Mouse (Mus musculus): ENCODE measurements at regions not wholly inside any gene's neighbourhood (a gene's known extent, or its start where the extent isn't known, plus 50 kb on each side); places are given as distances from the start of the nearest gene placed in this dataset.

GRCm38 (mm10) chr4:55927391-55927790, 395.1 kb upstream of the Klf4 start:
- H3K4me1 ChIP-seq (ENCODE audit: control insufficient read depth, insufficient read depth, insufficient read length, low read length) = no peaks in the 10 kb centered on the region
- no peak overlapping the region for H3K4me3 ChIP-seq (ENCODE audit: insufficient read depth, low read depth, low read length)
- H3K27ac ChIP-seq (replicated peaks; ENCODE audit: low read depth, low read length) = no peak overlapping the region

GRCm38 (mm10) chr4:55924974-55925373, 392.7 kb upstream of the Klf4 start:
- H3K4me1 ChIP-seq (ENCODE audit: control insufficient read depth, insufficient read depth, insufficient read length, low read length) = no peaks in the 10 kb centered on the region
- H3K4me3 ChIP-seq (ENCODE audit: insufficient read depth, low read depth, low read length) = no peak overlapping the region
- no peak overlapping the region for H3K27ac ChIP-seq (replicated peaks; ENCODE audit: low read depth, low read length)

GRCm38 (mm10) chr4:55921217-55921616, 389.0 kb upstream of the Klf4 start:
- H3K27ac ChIP-seq (replicated peaks; ENCODE audit: low read depth, low read length) = no peak overlapping the region
- H3K4me1 ChIP-seq (ENCODE audit: control insufficient read depth, insufficient read depth, insufficient read length, low read length) = no peaks in the 10 kb centered on the region
- no peak overlapping the region for H3K4me3 ChIP-seq (ENCODE audit: insufficient read depth, low read depth, low read length)

GRCm38 (mm10) chr4:55894116-55894885, 362.0 kb upstream of the Klf4 start:
- no peak overlapping the region for H3K27ac ChIP-seq (replicated peaks; ENCODE audit: low read depth, low read length)
- H3K4me3 ChIP-seq (ENCODE audit: insufficient read depth, low read depth, low read length) = no peak overlapping the region
- H3K4me1 ChIP-seq (ENCODE audit: control insufficient read depth, insufficient read depth, insufficient read length, low read length) = no peaks in the 10 kb centered on the region

GRCm38 (mm10) chr4:55891656-55892055, 359.4 kb upstream of the Klf4 start:
- Histone ChIP-seq H3K27ac (replicated peaks; ENCODE audit: low read depth, low read length) (no peak overlapping the region), H3K4me1 (ENCODE audit: control insufficient read depth, insufficient read depth, insufficient read length, low read length) (no peaks in the 10 kb centered on the region), H3K4me3 (ENCODE audit: insufficient read depth, low read depth, low read length) (no peak overlapping the region)

GRCm38 (mm10) chr4:55887581-55887980, 355.3 kb upstream of the Klf4 start:
- Histone ChIP-seq H3K4me3 (ENCODE audit: insufficient read depth, low read depth, low read length) (no peak overlapping the region), H3K4me1 (ENCODE audit: control insufficient read depth, insufficient read depth, insufficient read length, low read length) (no peaks in the 10 kb centered on the region), H3K27ac (replicated peaks; ENCODE audit: low read depth, low read length) (no peak overlapping the region)

- Histone ChIP-seq H3K27ac (replicated peaks; ENCODE audit: low read depth, low read length) (no peak overlapping the region), H3K4me3 (ENCODE audit: insufficient read depth, low read depth, low read length) (no peak overlapping the region), H3K4me1 (ENCODE audit: control insufficient read depth, insufficient read depth, insufficient read length, low read length) (no peaks in the 10 kb centered on the region)
These were observed 350.3 kb upstream of the Klf4 start for GRCm38 (mm10) chr4:55882541-55882940.

GRCm38 (mm10) chr4:55875304-55875703, 343.0 kb upstream of the Klf4 start:
- H3K4me1 ChIP-seq (ENCODE audit: control insufficient read depth, insufficient read depth, insufficient read length, low read length) = no peaks in the 10 kb centered on the region
- H3K27ac ChIP-seq (replicated peaks; ENCODE audit: low read depth, low read length) = no peak overlapping the region
- H3K4me3 ChIP-seq (ENCODE audit: insufficient read depth, low read depth, low read length) = no peak overlapping the region

- Histone ChIP-seq H3K4me1 (ENCODE audit: control insufficient read depth, insufficient read depth, insufficient read length, low read length) (no peaks in the 10 kb centered on the region), H3K27ac (replicated peaks; ENCODE audit: low read depth, low read length) (no peak overlapping the region), H3K4me3 (ENCODE audit: insufficient read depth, low read depth, low read length) (no peak overlapping the region)
These were observed 342.6 kb upstream of the Klf4 start for GRCm38 (mm10) chr4:55874875-55875274.

GRCm38 (mm10) chr4:55874276-55874675, 342.0 kb upstream of the Klf4 start:
- Histone ChIP-seq H3K27ac (replicated peaks; ENCODE audit: low read depth, low read length) (no peak overlapping the region), H3K4me3 (ENCODE audit: insufficient read depth, low read depth, low read length) (no peak overlapping the region), H3K4me1 (ENCODE audit: control insufficient read depth, insufficient read depth, insufficient read length, low read length) (no peaks in the 10 kb centered on the region)

- H3K4me3 ChIP-seq (ENCODE audit: insufficient read depth, low read depth, low read length) = no peak overlapping the region
These were observed 327.8 kb upstream of the Klf4 start for GRCm38 (mm10) chr4:55860055-55860454.

GRCm38 (mm10) chr4:55859211-55859761, 327.0 kb upstream of the Klf4 start:
- Histone ChIP-seq H3K4me1 (ENCODE audit: control insufficient read depth, insufficient read depth, insufficient read length, low read length) (no peaks in the 10 kb centered on the region), H3K4me3 (ENCODE audit: insufficient read depth, low read depth, low read length) (no peak overlapping the region), H3K27ac (replicated peaks; ENCODE audit: low read depth, low read length) (no peak overlapping the region)

More at GRCm38 (mm10) chr4:55860055-55860454, 327.8 kb upstream of the Klf4 start:
- Histone ChIP-seq H3K27ac (replicated peaks; ENCODE audit: low read depth, low read length) (no peak overlapping the region), H3K4me1 (ENCODE audit: control insufficient read depth, insufficient read depth, insufficient read length, low read length) (no peaks in the 10 kb centered on the region)

- Histone ChIP-seq H3K4me1 (ENCODE audit: control insufficient read depth, insufficient read depth, insufficient read length, low read length) (no peaks in the 10 kb centered on the region), H3K27ac (replicated peaks; ENCODE audit: low read depth, low read length) (no peak overlapping the region), H3K4me3 (ENCODE audit: insufficient read depth, low read depth, low read length) (no peak overlapping the region)
These were observed 319.2 kb upstream of the Klf4 start for GRCm38 (mm10) chr4:55851430-55851829.

GRCm38 (mm10) chr4:55851027-55851426, 318.8 kb upstream of the Klf4 start:
- Histone ChIP-seq H3K4me1 (ENCODE audit: control insufficient read depth, insufficient read depth, insufficient read length, low read length) (no peaks in the 10 kb centered on the region), H3K27ac (replicated peaks; ENCODE audit: low read depth, low read length) (no peak overlapping the region), H3K4me3 (ENCODE audit: insufficient read depth, low read depth, low read length) (no peak overlapping the region)

GRCm38 (mm10) chr4:55843727-55844401, 311.6 kb upstream of the Klf4 start:
- Histone ChIP-seq H3K27ac (replicated peaks; ENCODE audit: low read depth, low read length) (no peak overlapping the region), H3K4me3 (ENCODE audit: insufficient read depth, low read depth, low read length) (no peak overlapping the region), H3K4me1 (ENCODE audit: control insufficient read depth, insufficient read depth, insufficient read length, low read length) (no peaks in the 10 kb centered on the region; the same call in 1 of the 2 replicates)

- Histone ChIP-seq H3K4me3 (ENCODE audit: insufficient read depth, low read depth, low read length) (no peak overlapping the region), H3K4me1 (ENCODE audit: control insufficient read depth, insufficient read depth, insufficient read length, low read length) (no peaks in the 10 kb centered on the region), H3K27ac (replicated peaks; ENCODE audit: low read depth, low read length) (no peak overlapping the region)
These were observed 306.3 kb upstream of the Klf4 start for GRCm38 (mm10) chr4:55838568-55838967.
